Mouse (Mus musculus) mature B cell (primary cell): ENCODE data around the gene Eea1.
"Not testable (repeated sequence)": the region's sequence is repeated elsewhere in the genome, so short reads cannot be mapped to it uniquely, and the experiment has no call there.

Experiments used
- in situ Hi-C: fragments of 300-500 bp; cut with MboI; formaldehyde crosslinking; loops from 2 replicates; pipeline ENCODE4 v1.14.3; 2019

Eea1 gene

GRCm38 (mm10) chr10:95940046-95940900 is at the start of gene Eea1:
Eea1 (plus strand) TSS chr10:95940650.
- in situ Hi-C loops, result no loop called here

- in situ Hi-C loops, result loop anchor here (10.0 kb wide), 1 partner anchor 337 kb away; no protein-coding TSS in a partner anchor
Measured at GRCm38 (mm10) chr10:95891214-95891960, 49.1 kb upstream of the Eea1 start.

- in situ Hi-C loops, result loop anchor here (10.0 kb wide), 1 partner anchor 337 kb away; no protein-coding TSS in a partner anchor
Measured at GRCm38 (mm10) chr10:95892132-95892531, 48.3 kb upstream of the Eea1 start.

- in situ Hi-C loops, result loop anchor here (10.0 kb wide), 1 partner anchor 339 kb away; no protein-coding TSS in a partner anchor
Measured at GRCm38 (mm10) chr10:95893291-95893932, 47.0 kb upstream of the Eea1 start.

GRCm38 (mm10) chr10:95894036-95894855 is 46.2 kb upstream of the Eea1 start:
- in situ Hi-C loops, result loop anchor here (10.0 kb wide), 1 partner anchor 339 kb away; no protein-coding TSS in a partner anchor

GRCm38 (mm10) chr10:95894856-95895386 is 45.5 kb upstream of the Eea1 start:
- in situ Hi-C loops, result loop anchor here (10.0 kb wide), 1 partner anchor 340 kb away; no protein-coding TSS in a partner anchor

GRCm38 (mm10) chr10:95898471-95899154 is 41.8 kb upstream of the Eea1 start:
- in situ Hi-C loops, result loop anchor here (10.0 kb wide), 1 partner anchor 344 kb away; no protein-coding TSS in a partner anchor

GRCm38 (mm10) chr10:95904668-95905067 is 35.8 kb upstream of the Eea1 start:
- in situ Hi-C loops, result no loop called here

- in situ Hi-C loops, result no loop called here
Measured at GRCm38 (mm10) chr10:95909246-95909909, 31.1 kb upstream of the Eea1 start.

GRCm38 (mm10) chr10:95911016-95911415 is 29.4 kb upstream of the Eea1 start:
- in situ Hi-C loops, result no loop called here

- in situ Hi-C loops, result no loop called here
Measured at GRCm38 (mm10) chr10:95914434-95915174, 25.8 kb upstream of the Eea1 start.

- in situ Hi-C loops, result no loop called here
Measured at GRCm38 (mm10) chr10:95918716-95919115, 21.7 kb upstream of the Eea1 start.

GRCm38 (mm10) chr10:95923263-95924217 is 16.9 kb upstream of the Eea1 start:
- in situ Hi-C loops, result no loop called here

- in situ Hi-C loops, result not testable (repeated sequence)
Measured at GRCm38 (mm10) chr10:95933631-95934030, 6.8 kb upstream of the Eea1 start.

GRCm38 (mm10) chr10:95940901-95941767 is 684 bp downstream of the Eea1 start:
- in situ Hi-C loops, result no loop called here

- in situ Hi-C loops, result no loop called here
Measured at GRCm38 (mm10) chr10:95941768-95942425, 1.4 kb downstream of the Eea1 start.
